ENCODE assay signal across 19 mouse cellular contexts in genomic region chr5:122210890-122211289, GRCm38 (mm10). TPM values are rescaled to one million over a fixed set of nuclear protein-coding genes. Genes with fewer than 3 reads are reported as not detected.
A peak's percentile ranks its signal among the peaks of the same experiment; 100 is the strongest.
DNase-seq lines count a peak whose midpoint lies in the region; ATAC-seq and TF ChIP-seq lines count a peak whose summit lies in the region.
"Had no signal": no experiment of that assay in that cellular context is flagged by ENCODE, and none has a peak within 500 bp of the region (broad histone marks: within the 10 kb centered on the region; RNA-seq: fewer than 3 reads in every experiment).

No protein-coding gene starts in this region.

- peaks cover 55% of the 10 kb centered on the region; the same call in 1 of the 2 replicates for H3K79me2 ChIP-seq in macrophage (ENCODE audit: inconsistent target)

- H3K27ac ChIP-seq in liver, embryonic 16.5 days (ENCODE audit: low read length): peak overlapping the region; percentile 24; the same call in 1 of the 2 replicates
- H3K27ac ChIP-seq in liver, embryonic 12.5 days: no peak overlapping the region
- H3K27ac ChIP-seq in spleen, adult 2 months (ENCODE audit: insufficient read depth, low read length): peak overlapping the region; percentile 95
- H3K27ac ChIP-seq in macrophage: peak overlapping the region; percentile 64
- H3K27ac ChIP-seq: forebrain, embryonic 15.5 days; heart, embryonic 13.5 days; hindbrain, postnatal 0 days had no signal

- no peak for TF ChIP-seq POLR2A in spleen, adult 2 months (IDR thresholded peaks at IDR 0.05; ENCODE audit: low read depth, low read length)

- peaks cover 4% of the 10 kb centered on the region for H3K4me1 ChIP-seq in liver, embryonic 16.5 days (ENCODE audit: control insufficient read depth, low read depth, low read length)
- peaks cover 9% of the 10 kb centered on the region for H3K4me1 ChIP-seq in liver, embryonic 12.5 days
- H3K4me1 ChIP-seq in spleen, adult 2 months (ENCODE audit: control insufficient read depth, insufficient read depth, insufficient read length): peaks cover 18% of the 10 kb centered on the region

- peak overlapping the region; percentile 9; the same call in 1 of the 2 replicates for H3K4me2 ChIP-seq in liver, embryonic 16.5 days (ENCODE audit: low read depth, low read length)
- H3K4me2 ChIP-seq in liver, embryonic 12.5 days: no peak overlapping the region
- H3K4me2 ChIP-seq: forebrain, embryonic 15.5 days had no signal

- no peak for ATAC-seq in liver, embryonic 16.5 days (ENCODE audit: low read depth)
- ATAC-seq in liver, embryonic 12.5 days: no peak
- ATAC-seq: forebrain, embryonic 15.5 days; hindbrain, postnatal 0 days; midbrain, embryonic 16.5 days had no signal

- H3K9ac ChIP-seq in liver, embryonic 16.5 days (ENCODE audit: low read depth, low read length): no peak overlapping the region
- H3K9ac ChIP-seq in liver, embryonic 12.5 days: no peak overlapping the region
- H3K9ac ChIP-seq: forebrain, embryonic 15.5 days had no signal

- no peaks in the 10 kb centered on the region; the same call in 1 of the 2 replicates for H3K27me3 ChIP-seq in liver, embryonic 16.5 days (ENCODE audit: control insufficient read depth, insufficient read depth, low read depth, low read length)
- no peaks in the 10 kb centered on the region for H3K27me3 ChIP-seq in liver, embryonic 12.5 days (replicated peaks)
- no peaks in the 10 kb centered on the region for H3K27me3 ChIP-seq in spleen, adult 2 months (ENCODE audit: control insufficient read depth, insufficient read depth, low read length)
- H3K27me3 ChIP-seq: forebrain, embryonic 15.5 days; limb, embryonic 12.5 days had no signal

- H3K4me3 ChIP-seq in liver, embryonic 16.5 days (ENCODE audit: low read depth, low read length): peak overlapping the region; percentile 46
- no peak overlapping the region for H3K4me3 ChIP-seq in liver, embryonic 12.5 days
- H3K4me3 ChIP-seq in spleen, adult 2 months (ENCODE audit: extremely low read depth, insufficient read depth, insufficient read length): peak overlapping the region; percentile 69
- H3K4me3 ChIP-seq in macrophage (ENCODE audit: inconsistent target): peak overlapping the region; percentile 54
- H3K4me3 ChIP-seq: forebrain, embryonic 15.5 days had no signal

- H3K9me3 ChIP-seq in liver, embryonic 16.5 days (replicated peaks; ENCODE audit: control insufficient read depth, low read length): no peaks in the 10 kb centered on the region
- no peaks in the 10 kb centered on the region for H3K9me3 ChIP-seq in liver, embryonic 12.5 days (replicated peaks)
- H3K9me3 ChIP-seq: forebrain, embryonic 15.5 days; G1E; heart, embryonic 13.5 days; limb, embryonic 12.5 days had no signal

- 64% methylated on average over 8 of the region's 8 CpGs for WGBS in liver, embryonic 16.5 days (ENCODE audit: insufficient replicate concordance)
- WGBS in liver, embryonic 12.5 days (ENCODE audit: insufficient replicate concordance): 72% methylated on average over 8 of the region's 8 CpGs
- 72% methylated on average over 8 of the region's 8 CpGs for WGBS in spleen, adult 2 months
- whole genome bisulfite sequencing in macrophage (ENCODE audit: missing documents): 27% methylated on average over 8 of the region's 8 CpGs

- no peak for DNase-seq in spleen, adult 2 months (ENCODE audit: low read depth in 1 of 2, low spot score in 2 of 2)
- no peak for DNase-seq in spleen, adult 18-20 months
- no peak for DNase-seq in right cerebral cortex, adult 2 months (ENCODE audit: low spot score in 2 of 2)
- DNase-seq in frontal cortex, postnatal 14 days (ENCODE audit: low spot score in 2 of 2): no peak
- DNase-seq: cerebellum, postnatal 10 days; embryo, embryonic 11 days; heart, postnatal 4 days; kidney, adult 8-10 months; kidney, postnatal 25 days; layer of hippocampus, adult 9-11 months had no signal

- no peak for TF ChIP-seq CTCF in spleen, adult 2 months (IDR thresholded peaks at IDR 0.05; ENCODE audit: extremely low read depth, insufficient read depth, insufficient read length, insufficient replicate concordance)

- no peaks in the 10 kb centered on the region for H3K36me3 ChIP-seq in liver, embryonic 16.5 days (ENCODE audit: control insufficient read depth, insufficient read depth)
- no peaks in the 10 kb centered on the region for H3K36me3 ChIP-seq in liver, embryonic 12.5 days
- H3K36me3 ChIP-seq in spleen, adult 2 months (ENCODE audit: control insufficient read depth, insufficient read depth, low read length): peaks cover 9% of the 10 kb centered on the region
- peaks cover 5% of the 10 kb centered on the region for H3K36me3 ChIP-seq in macrophage (ENCODE audit: inconsistent target)
- H3K36me3 ChIP-seq: forebrain, embryonic 15.5 days; G1E; heart, embryonic 13.5 days; limb, embryonic 12.5 days had no signal

RNA-seq across cellular contexts. Expression of gene Hvcn1, which starts 4.3 kb away (rescaled TPM):
- 4.9 and 6.0 TPM in 2 replicates for polyA plus RNA-seq in liver, embryonic 16.5 days (2015; fragmentation: Nextera tagmentation; extraction: Ambion mirVana)
- polyA plus RNA-seq in liver, embryonic 12.5 days (2016; fragmentation: Nextera tagmentation; extraction: Ambion mirVana): 1.8 and 2.1 TPM in 2 replicates
- polyA plus RNA-seq in spleen, adult 2 months (2012; rRNA removed): 174 and 200 TPM in 2 replicates
- total RNA-seq in macrophage (2018; cell fraction: chromatin; rRNA removed): 10 to 100 TPM; 16.3 to 61.0 (median 24.0) TPM
- total RNA-seq in macrophage (2018; cell fraction: cytosol; rRNA removed): 100 to 1,000 TPM; 107 to 160 (median 134) TPM
- 100 to 1,000 TPM in 2 of 26 experiments, 10 to 100 TPM in 24; 35.1 to 113 (median 87.7) TPM for total RNA-seq in macrophage (2018; cell fraction: nucleus; rRNA removed)
- polyA plus RNA-seq in macrophage (2018): 89.5 to 146 TPM (median 116 TPM) in 3 replicates

RNA-seq across cellular contexts. Expression of gene Ppp1cc, which starts 52.8 kb away (rescaled TPM):
- polyA plus RNA-seq in liver, embryonic 16.5 days (2015; fragmentation: Nextera tagmentation; extraction: Ambion mirVana): 109 and 114 TPM in 2 replicates
- 228 and 229 TPM in 2 replicates for polyA plus RNA-seq in liver, embryonic 12.5 days (2016; fragmentation: Nextera tagmentation; extraction: Ambion mirVana)
- polyA plus RNA-seq in spleen, adult 2 months (2012; rRNA removed): 73.9 and 90.0 TPM in 2 replicates
- 100 to 1,000 TPM in 18 of 26 experiments, 10 to 100 TPM in 8; 71.5 to 258 (median 130) TPM for total RNA-seq in macrophage (2018; cell fraction: chromatin; rRNA removed)
- 100 to 1,000 TPM; 137 to 308 (median 183) TPM for total RNA-seq in macrophage (2018; cell fraction: cytosol; rRNA removed)
- total RNA-seq in macrophage (2018; cell fraction: nucleus; rRNA removed): 100 to 1,000 TPM in 21 of 26 experiments, 10 to 100 TPM in 5; 68.9 to 254 (median 125) TPM
- polyA plus RNA-seq in macrophage (2018): 236 to 261 TPM (median 239 TPM) in 3 replicates

RNA-seq across cellular contexts. Expression of gene Tctn1, which starts 53.4 kb away (rescaled TPM):
- 0.74 and 0.78 TPM in 2 replicates for polyA plus RNA-seq in liver, embryonic 16.5 days (2015; fragmentation: Nextera tagmentation; extraction: Ambion mirVana)
- polyA plus RNA-seq in liver, embryonic 12.5 days (2016; fragmentation: Nextera tagmentation; extraction: Ambion mirVana): 1.2 and 1.7 TPM in 2 replicates
- 22.1 and 25.3 TPM in 2 replicates for polyA plus RNA-seq in spleen, adult 2 months (2012; rRNA removed)
- total RNA-seq in macrophage (2018; cell fraction: chromatin; rRNA removed): 10 to 100 TPM in 23 of 26 experiments, 1 to 10 TPM in 3; 4.6 to 48.1 (median 31.1) TPM
- total RNA-seq in macrophage (2018; cell fraction: cytosol; rRNA removed): 1 to 10 TPM; 1.7 to 7.0 (median 3.1) TPM
- total RNA-seq in macrophage (2018; cell fraction: nucleus; rRNA removed): 10 to 100 TPM in 22 of 26 experiments, 1 to 10 TPM in 4; 6.9 to 42.0 (median 23.9) TPM
- 2.9 to 4.4 TPM (median 3.9 TPM) in 3 replicates for polyA plus RNA-seq in macrophage (2018)

Comparison
In these comparisons a context has a peak if more than half of its experiments do, and no peak if none do; other contexts are left out.
1. RNA of gene Hvcn1, which starts 4.3 kb away (polyA plus RNA-seq): 174 to 200 TPM in spleen, adult 2 months and 89.5 to 146 TPM in macrophage; 4.9 to 6.0 TPM in liver, embryonic 16.5 days and 1.8 to 2.1 TPM in liver, embryonic 12.5 days; every median in the first group is over 10 times any median in the second.